Mouse (Mus musculus): Measurements from ENCODE around the gene Tm9sf4.

DNA sequence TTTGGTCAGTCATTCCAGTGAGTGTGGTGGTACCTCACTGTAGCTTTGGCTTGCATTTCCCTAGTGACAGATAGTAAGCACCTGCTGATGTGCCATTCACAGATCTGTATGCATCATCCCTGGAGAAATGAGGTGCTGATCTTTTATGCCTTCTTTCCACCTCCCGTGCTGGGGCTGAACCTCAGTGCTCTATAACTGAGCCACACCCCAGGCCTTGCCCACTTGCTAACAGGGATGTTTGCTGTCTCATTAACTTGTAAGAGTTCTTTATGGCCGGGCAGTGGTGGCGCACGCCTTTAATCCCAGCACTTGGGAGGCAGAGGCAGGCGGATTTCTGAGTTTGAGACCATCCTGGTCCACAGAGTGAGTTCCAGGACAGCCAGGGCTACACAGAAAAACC is 10.9 kb downstream of the Tm9sf4 start:
- TF ChIP-seq CTCF (IDR thresholded peaks at IDR 0.05; ENCODE audit: control insufficient read depth, insufficient read depth, insufficient read length) (no peak), MAX (IDR thresholded peaks at IDR 0.05) (no peak), MYOD1 (IDR thresholded peaks at IDR 0.05; ENCODE audit: control insufficient read depth, insufficient read length, low read depth) (no peak), MYOG (IDR thresholded peaks at IDR 0.05; ENCODE audit: control insufficient read depth, extremely low read depth, insufficient read length) (no peak), USF1 (IDR thresholded peaks at IDR 0.05; ENCODE audit: low read depth) (no peak), CEBPB (IDR thresholded peaks at IDR 0.05; ENCODE audit: low read depth) (no peak), FOSL1 (IDR thresholded peaks at IDR 0.05; ENCODE audit: insufficient read depth, low read length, poor library complexity, severe bottlenecking) (no peak)
